Mouse (Mus musculus) myocyte (in vitro differentiated cells): ENCODE data around the gene Rbbp9.

Source experiments
- CEBPB ChIP-seq: IDR thresholded peaks from 2 replicates; pipeline ENCODE4 v1.6.1; 2011; ENCODE audit warnings: mild to moderate bottlenecking, moderate library complexity; ENCODE audit not compliant: poor library complexity, insufficient read depth, severe bottlenecking
- MAX ChIP-seq: IDR thresholded peaks from one replicate; pipeline ENCODE4 v1.6.1; 2011; ENCODE audit warnings: low read depth, mild to moderate bottlenecking, control low read depth
- MYOD1 ChIP-seq, 3 experiments: IDR thresholded peaks; one replicate each; pipeline ENCODE4 v1.6.1; 2011; ENCODE audit warnings: control low read depth in 2 of 3, low read depth in 2 of 3, mild to moderate bottlenecking in 2 of 3, moderate library complexity in 1 of 3; ENCODE audit not compliant: insufficient read length in 2 of 3, control insufficient read depth in 1 of 3
- POLR2A ChIP-seq: IDR thresholded peaks from one replicate; pipeline ENCODE4 v1.6.1; 2011; ENCODE audit warnings: low read depth, mild to moderate bottlenecking, control low read depth, moderate library complexity; ENCODE audit not compliant: insufficient read length
- POLR2AphosphoS2 ChIP-seq: IDR thresholded peaks from one replicate; pipeline ENCODE4 v1.6.1; 2011; ENCODE audit warnings: low read depth, control low read depth; ENCODE audit not compliant: insufficient read length
- REST ChIP-seq: IDR thresholded peaks from one replicate; pipeline ENCODE4 v1.6.1; 2011; ENCODE audit warnings: mild to moderate bottlenecking, control low read depth, moderate library complexity; ENCODE audit not compliant: insufficient read depth, insufficient read length
- SRF ChIP-seq: IDR thresholded peaks from one replicate; pipeline ENCODE4 v1.6.1; 2011; ENCODE audit warnings: low read depth; ENCODE audit not compliant: control insufficient read depth, insufficient read length
- TCF12 ChIP-seq: IDR thresholded peaks from one replicate; pipeline ENCODE4 v1.6.1; 2011; ENCODE audit warnings: mild to moderate bottlenecking, control low read depth; ENCODE audit not compliant: poor library complexity, insufficient read depth, severe bottlenecking
- TCF3 ChIP-seq: IDR thresholded peaks from one replicate; pipeline ENCODE4 v1.6.1; 2011; ENCODE audit warnings: low read depth, control low read depth; ENCODE audit not compliant: insufficient read length

DNA sequence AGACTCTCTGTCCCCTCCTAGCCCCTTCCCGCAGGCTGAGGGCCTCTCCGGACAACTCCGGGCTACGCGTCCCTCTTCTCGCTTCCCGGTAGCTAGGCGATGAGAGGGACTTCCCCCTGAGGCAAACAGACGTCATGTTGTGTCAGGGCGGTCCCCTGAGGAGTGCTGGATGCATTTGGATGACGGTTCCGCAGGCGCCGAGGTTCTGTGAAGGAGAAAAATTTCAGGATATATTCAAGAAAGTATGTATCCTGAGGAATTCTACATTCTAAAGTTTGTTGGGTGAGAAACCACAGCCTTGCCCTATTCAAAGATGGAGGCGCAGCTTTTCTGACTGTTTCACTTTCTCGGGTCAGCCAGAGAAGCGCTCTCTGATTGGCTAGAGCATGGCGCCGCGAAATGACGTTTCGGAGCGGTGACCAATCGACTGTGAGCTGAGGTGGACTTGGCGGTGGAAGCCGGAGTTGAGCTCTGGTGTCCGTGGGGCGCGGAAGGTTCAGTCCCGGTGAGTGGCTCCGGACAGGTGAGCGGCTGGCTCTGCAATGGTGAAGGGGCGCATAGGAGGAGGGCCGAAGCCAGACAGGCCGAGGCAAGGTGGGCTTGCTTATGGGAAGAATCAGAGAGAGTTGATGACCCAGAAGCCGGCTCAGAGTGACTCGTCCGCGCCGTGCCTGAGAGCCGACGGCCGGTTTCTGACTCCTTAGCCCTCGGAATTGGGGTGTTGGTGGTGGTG, 5.3 kb upstream of the Rbbp9 start, which contains the start of gene Sec23b:
- TF ChIP-seq REST (no peak), POLR2A (peak; percentile 87), TCF12 (no peak), MAX (no peak), CEBPB (no peak), SRF (no peak), MYOD1 (IDR thresholded peaks at IDR 0.05; ENCODE audit: control insufficient read depth in 1 of 3, insufficient read length in 2 of 3, low read depth in 2 of 3) (no peak), TCF3 (no peak), POLR2AphosphoS2 (peak; percentile 92)
